Mouse (Mus musculus): ENCODE results near the gene AC109138.7.

- no peak for TF ChIP-seq CTCF (IDR thresholded peaks at IDR 0.05; ENCODE audit: borderline replicate concordance, extremely low read depth, insufficient read depth, insufficient read length)
- no peak for TF ChIP-seq POLR2A (IDR thresholded peaks at IDR 0.05; ENCODE audit: borderline replicate concordance, extremely low read depth, insufficient read depth, insufficient read length, poor library complexity, severe bottlenecking)
These were observed 3.0 kb downstream of the AC109138.7 start for GRCm38 (mm10) chr19:4217140-4217539.

All from brain, embryonic 14.5 days (tissue).